Mouse (Mus musculus): ENCODE data around the gene Gm3286.
"Not testable (repeated sequence)": the region's sequence is repeated elsewhere in the genome, so short reads cannot be mapped to it uniquely, and the experiment has no call there.

The Gm3286 gene

GRCm38 (mm10) chr5:95510458-95510857 lies at the start of gene Gm3286:
Gene Gm3286 (plus strand): TSS chr5:95510758.
- DNase-seq (ENCODE audit: low read depth, low spot score) = not testable (repeated sequence)

All from mesoderm, embryonic 11.5 days (tissue).